Mouse (Mus musculus): ENCODE results near the gene Fads2.
"Not testable (repeated sequence)": the region's sequence is repeated elsewhere in the genome, so short reads cannot be mapped to it uniquely, and the experiment has no call there.

Gene Fads2

DNA sequence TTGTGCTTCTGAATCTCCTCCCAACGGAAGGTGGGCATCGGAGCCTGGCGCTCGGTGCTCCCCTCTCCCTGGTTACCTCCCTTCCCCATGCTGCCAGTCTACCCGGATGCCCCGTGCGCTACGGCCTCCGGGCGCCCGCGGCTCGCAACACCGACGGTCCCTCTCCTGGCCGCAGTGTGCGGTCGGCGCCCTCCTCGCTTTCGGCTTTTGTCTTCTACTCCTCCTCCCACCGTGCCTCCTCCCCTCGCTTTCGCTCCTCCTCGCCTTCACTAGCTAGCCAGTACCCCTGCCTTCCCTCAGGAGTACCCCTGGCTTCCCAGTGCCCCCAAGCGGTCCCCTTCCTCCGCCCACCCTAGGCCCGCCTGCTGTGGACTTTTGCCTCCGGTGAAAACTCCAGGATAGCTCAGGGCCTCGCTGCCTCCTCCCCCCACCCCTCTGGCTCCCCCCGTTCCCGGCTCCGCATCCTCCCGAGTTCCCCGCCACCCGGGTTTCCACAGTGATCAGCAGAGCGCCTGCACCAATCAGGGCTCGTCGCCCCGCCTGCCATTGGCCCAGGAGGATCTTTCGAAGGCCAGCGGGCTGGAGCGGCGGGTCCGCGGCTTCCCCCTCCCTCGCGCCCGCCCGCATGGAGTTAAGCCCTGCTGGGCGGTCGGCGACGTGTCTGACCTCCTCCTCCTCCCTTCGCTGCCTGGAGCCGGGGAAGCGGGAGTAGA lies at the start of gene Fads2:
Gene Fads2 (minus strand): TSS at position 406 of the 713 bp plus-strand sequence.
- DNase-seq (ENCODE audit: low spot score in 2 of 2), result peak; percentile 90 to 94

GRCm38 (mm10) chr19:10149189-10149588 lies 47.6 kb upstream of the Fads2 start:
- DNase-seq (ENCODE audit: low spot score in 2 of 2), result no peak

DNA sequence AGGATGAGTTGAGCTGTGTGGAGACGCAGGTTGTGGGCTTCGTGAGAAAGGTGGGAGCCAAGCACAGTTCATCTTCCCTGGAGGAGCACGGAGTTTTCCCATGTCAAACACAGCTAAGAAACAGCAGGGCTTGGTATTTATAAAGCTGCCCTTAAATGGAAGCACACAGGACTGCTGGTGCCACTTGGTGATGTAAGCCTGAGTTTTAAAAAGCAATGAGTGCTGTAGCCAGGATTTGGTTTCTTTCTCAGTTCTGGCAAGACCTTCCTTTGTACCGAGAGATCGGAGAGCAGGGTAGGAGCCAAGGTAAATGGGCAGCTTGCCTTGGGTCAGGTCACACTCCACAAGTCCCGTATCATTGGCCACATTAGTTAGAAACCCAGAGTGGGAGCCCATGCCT lies 47.0 kb upstream of the Fads2 start:
- no peak for DNase-seq (ENCODE audit: low spot score in 2 of 2)

DNA sequence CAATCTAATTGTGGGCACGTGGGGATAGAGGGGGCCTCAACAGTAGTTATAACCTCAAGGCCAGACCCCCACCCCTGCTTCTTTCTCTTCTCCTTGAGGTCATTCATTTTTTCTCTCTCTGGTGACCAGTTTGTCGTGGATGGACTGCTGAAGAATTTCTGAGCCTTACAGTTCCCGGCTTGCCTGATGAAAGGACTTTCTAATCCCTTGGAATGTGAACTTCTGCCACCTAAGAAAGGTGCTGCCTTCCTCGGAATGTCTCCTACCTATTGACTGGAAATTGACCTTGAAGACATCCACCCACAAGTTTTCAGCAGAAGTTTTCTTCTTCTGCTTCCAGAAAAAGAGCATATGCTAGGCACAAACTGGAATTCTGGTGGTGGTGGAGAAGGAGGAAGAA lies 42.9 kb upstream of the Fads2 start:
- no peak for DNase-seq (ENCODE audit: low spot score in 2 of 2)

DNA sequence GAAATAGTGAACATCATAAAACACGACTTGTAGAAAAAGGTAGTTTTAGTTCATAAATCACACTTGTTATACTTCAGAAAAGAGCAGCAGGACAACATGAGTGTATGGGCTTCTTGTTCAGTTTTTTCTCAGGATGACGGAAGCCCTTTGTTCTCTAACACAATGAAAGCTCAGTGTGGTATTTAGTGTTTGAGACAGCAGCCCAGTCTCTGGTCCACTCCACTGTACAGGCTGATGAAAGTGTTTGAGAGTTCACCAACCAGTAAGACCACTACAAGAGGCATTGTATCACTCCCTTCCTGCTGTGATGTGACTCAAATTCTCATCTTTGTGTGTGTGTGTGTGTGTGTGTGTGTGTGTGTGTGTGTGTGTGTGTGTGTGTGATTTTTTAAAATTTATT lies 42.1 kb upstream of the Fads2 start:
- no peak for DNase-seq (ENCODE audit: low spot score in 2 of 2)

DNA sequence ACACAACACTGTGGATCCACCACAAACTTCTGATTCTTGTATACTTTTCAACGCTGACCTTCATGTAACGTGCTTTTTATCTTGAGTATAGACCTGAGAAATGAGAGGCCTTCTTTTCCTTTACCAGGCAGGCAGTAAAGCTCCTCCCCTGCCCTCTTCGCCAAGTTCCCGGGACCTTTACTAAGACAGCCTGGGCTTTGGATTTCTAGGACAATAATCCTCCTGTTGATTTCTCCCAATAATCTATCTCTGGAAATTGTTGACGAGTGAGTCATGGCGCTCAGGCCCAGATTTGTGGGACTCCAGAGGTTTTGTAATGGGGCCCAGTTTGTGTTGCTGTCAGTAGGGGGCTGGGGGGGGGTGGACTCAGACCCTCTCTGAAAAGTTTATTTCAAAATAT lies 38.2 kb upstream of the Fads2 start:
- no peak for DNase-seq (ENCODE audit: low spot score in 2 of 2)

- DNase-seq (ENCODE audit: low spot score in 2 of 2), result no peak
Measured at GRCm38 (mm10) chr19:10137423-10137822, 35.9 kb upstream of the Fads2 start.

DNA sequence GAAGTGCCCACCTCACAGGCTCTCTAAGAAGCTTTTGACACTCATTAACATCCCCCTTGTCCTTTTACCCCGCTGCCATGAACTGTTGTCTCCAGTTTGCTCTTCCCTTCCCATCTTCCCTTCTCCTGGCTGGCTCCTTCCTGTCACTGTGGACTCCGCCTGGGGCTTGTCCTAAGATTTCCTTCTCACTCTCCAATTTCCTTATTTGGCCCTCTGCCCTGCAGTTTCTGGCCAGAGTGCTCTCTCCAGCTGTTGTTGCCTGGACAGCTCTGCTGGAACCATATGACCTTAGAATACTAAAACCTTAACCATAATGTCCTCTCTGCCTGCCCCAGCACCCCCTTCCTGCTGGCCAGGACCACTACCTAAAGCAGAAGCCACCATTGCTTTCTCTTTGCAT lies 33.1 kb upstream of the Fads2 start:
- DNase-seq (ENCODE audit: low spot score in 2 of 2), result no peak

DNA sequence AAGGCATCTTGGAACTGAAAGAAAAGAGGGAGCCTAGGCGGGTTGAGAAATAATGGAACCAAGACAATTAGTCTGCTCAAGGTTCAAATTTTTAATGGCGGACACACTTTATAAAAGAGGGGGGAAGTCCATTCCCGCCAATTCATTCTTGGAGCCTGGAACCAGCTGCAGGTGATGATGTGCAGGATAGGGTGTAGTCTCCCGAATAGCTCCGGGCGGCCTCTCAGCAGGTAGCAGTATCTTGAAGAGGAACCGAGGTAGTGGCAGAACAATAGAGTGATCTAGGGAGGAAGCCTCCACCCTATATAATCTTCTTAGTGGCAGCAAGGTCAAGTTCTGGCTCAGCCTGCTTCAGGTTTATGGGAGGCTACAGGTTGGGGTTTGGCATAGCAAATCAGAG lies 28.0 kb upstream of the Fads2 start:
- DNase-seq (ENCODE audit: low spot score in 2 of 2), result not testable (repeated sequence)

DNA sequence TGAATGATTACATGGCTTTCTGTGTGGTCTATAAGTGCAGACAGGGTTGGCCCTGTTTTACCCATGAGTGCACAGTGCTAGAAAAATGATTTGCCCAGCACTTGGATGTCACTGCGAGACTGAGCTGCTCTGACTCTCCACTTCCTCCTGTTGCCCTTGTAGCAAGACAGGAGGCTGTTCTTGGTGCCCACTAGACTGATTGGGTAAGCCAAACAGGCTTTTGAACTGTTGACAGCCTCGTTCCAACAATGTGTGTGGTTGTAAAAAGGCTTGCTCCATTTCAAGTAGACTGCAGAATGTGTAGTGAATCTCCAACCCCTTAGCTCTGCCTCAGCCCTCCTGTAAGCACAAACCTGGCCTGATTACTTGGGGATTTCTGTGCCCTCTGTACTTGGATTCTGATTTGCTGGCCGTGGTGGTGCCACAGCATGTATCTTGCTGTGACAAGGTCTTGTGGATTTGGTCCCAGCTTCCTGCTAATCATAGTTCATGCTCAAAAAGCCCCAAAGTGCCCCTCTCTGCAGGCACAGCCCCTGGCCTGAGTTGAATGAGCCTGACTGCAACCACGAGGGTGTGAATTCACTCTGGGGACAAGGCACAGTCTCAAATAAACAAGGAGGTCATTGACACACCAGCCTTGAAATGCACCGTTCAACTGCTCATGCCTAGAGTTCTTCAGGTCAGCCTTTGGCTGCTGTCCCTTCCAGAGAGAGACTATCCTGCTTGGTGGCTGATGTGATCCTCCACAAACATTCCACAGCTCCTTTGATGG lies 25.1 kb upstream of the Fads2 start:
- DNase-seq (ENCODE audit: low spot score in 2 of 2), result no peak

GRCm38 (mm10) chr19:10123892-10124634 lies 22.5 kb upstream of the Fads2 start:
- no peak for DNase-seq (ENCODE audit: low spot score in 2 of 2)

GRCm38 (mm10) chr19:10122021-10122631 lies 20.6 kb upstream of the Fads2 start:
- DNase-seq (ENCODE audit: low spot score in 2 of 2), result no peak

DNA sequence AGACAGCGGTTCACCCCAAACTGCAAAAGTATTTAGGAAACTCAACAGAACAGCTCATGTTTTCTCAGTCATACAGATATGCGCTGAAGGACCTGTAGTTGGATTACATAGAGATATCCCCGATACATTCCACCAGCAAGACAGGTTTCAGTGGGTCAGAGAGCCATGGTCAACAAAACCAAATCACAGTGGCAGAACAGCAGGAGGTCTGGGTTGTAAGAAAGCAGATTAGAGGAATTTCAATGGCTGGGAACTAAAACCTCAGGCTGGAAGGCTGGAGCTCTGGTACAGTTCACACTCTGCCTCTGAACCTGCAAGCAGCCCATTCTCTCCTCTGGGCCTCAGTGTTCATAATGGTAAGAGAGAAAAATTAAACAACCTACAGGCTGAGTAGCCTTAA lies 15.1 kb upstream of the Fads2 start:
- DNase-seq (ENCODE audit: low spot score in 2 of 2), result no peak

DNA sequence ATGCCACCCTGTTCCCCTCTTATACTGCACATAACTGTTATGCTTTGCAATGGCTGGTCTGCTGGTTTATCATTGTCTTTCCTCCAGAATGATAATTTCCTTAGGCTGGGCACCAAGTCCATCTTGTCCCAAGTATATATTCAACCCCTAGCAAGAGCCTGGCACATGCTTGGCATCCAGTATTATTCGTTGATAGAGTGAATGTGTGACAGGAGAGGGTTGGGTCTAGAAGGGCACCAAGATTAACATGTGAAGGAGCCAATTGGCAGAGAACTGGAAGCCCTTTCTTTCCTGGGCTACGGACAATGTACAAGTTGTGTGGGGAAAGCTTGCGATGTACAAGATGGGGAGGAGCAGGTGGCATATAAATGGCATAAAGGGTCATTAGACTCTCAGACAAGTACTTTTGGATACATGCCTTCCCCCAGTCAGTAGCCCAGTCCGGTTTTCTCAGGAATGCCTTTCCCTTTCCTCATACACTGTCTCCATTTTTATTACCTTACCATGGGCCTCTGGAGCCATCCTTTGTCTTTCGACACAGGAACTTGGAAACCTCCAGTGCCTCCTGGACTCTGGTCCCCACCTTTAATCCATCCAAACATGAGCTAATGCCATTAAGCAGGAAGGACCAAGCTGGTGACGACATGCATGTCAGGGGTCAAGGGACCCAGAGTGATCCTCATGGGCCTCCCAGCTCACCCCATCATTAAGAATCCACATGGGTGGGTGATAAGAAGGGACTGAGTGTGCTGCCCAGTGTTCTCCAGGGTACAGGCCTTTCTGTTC lies 14.0 kb upstream of the Fads2 start:
- DNase-seq (ENCODE audit: low spot score in 2 of 2), result no peak

DNA sequence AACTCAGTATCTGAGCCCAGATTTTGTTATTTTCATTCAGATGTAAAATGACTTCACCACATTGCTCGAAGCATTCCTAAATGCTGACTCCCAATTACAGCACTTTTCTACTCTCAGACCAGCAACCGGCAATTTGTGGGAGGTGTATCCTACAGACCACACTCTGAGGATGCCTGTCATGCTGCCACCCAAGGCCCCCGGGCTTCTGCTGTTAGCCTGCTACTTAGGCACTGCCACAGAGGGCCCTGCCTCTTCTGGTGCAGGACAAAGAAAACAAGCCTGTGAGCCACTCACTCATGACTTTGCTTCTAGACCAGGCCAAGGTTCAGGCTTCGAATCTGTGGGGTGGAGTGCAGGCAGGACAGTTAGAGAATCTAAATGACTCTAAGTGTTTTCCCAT lies 11.4 kb upstream of the Fads2 start:
- DNase-seq (ENCODE audit: low spot score in 2 of 2), result no peak

DNA sequence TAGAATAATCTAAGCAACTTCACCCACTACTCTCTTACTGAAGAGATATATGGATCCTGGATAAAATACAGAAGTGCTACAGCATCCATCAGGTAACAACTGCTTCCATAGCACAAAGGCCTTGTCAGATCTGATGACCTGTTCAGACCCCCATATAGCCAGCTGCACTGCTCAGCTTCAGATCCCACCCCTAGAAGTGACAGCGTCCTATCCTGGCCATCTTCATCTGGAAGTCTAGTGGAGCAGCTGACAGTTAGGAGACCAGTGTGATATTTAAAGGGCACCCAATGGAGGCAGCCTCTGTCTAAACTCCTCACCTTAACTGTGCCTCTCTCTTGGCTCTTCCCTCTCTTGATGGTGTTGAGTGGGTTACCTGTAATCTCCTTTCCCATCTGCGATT lies 7.1 kb upstream of the Fads2 start:
- DNase-seq (ENCODE audit: low spot score in 2 of 2), result no peak

DNA sequence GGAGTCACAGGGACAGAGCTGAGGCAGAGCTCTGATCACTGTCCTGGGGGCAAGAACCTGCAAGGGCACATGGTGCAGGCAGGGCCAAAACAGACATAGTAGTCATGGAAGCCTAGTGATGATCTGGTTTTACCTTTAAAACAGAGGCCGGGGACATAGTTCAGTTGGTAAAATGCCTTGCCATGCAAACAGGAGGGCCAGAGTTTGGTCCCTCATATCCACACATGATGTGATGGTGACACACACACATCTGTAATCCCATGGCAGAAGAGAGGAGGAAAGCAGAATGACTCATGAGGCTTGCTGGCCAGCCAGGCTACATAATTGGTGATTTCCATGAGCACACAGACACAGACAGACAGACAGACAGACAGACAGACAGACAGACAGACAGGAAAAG lies 6.6 kb upstream of the Fads2 start:
- DNase-seq (ENCODE audit: low spot score in 2 of 2), result no peak

DNA sequence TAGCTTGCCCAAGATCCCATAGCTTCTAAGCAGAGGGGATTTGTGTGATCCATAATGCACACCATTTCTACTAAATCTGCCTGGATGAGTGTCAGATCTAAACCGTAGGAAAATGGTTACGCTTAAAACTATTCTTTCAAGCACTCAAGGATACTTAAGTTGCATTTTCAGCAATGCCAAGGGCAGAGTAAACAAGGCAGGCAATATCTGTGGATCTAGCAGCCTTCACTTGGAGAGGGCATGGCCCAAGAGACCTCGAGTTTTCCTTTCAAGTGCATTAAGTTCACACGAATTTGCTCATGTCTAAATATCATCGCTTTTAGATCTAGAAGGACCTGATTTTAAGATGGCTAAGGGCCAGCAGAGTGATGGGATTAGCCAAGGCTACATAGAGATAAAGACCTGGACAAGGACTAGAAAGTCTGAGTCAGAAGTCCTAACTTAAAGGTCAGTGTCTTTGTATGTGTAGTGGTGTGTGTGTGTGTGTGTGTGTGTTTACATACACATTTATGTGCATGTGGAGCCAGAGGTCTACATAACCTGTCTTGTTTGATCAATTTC lies 5.6 kb upstream of the Fads2 start:
- no peak for DNase-seq (ENCODE audit: low spot score in 2 of 2)

- no peak for DNase-seq (ENCODE audit: low spot score in 2 of 2)
Measured at GRCm38 (mm10) chr19:10106634-10107033, 5.1 kb upstream of the Fads2 start.

- DNase-seq (ENCODE audit: low spot score in 2 of 2), result no peak
Measured at GRCm38 (mm10) chr19:10105034-10105493, 3.5 kb upstream of the Fads2 start.

DNA sequence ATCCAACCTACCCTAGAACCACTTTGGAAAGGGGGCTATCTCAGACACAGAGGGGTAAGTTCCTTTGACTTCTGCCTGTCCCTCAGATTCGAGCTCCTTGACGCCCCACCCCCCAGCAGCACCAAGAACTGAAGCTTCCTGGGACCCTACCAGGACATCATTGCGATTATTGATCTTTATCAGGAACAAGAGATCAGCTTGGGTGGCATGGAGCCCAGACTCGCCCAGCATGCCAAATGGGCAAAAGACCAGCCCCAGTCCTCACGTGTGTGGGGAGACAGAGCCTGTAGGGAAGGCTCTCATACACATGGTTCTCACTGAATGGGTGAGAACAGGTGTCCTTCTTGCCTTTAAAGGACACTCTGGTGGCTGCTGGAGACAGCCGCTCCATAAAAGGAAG lies 2.7 kb upstream of the Fads2 start:
- no peak for DNase-seq (ENCODE audit: low spot score in 2 of 2)

Data from frontal cortex, postnatal 10 days (tissue).